Mouse (Mus musculus) liver, embryonic 13.5 days (tissue): ENCODE data around the gene Fhl3. TPM values are rescaled to one million over a fixed set of nuclear protein-coding genes. Genes with fewer than 3 reads are reported as not detected.

Experiments
- ATAC-seq: fragments of 200-750 bp; cut with Nextera tagmentation; 2 replicates; pipeline ENCODE4 v1.8.0; 2017; ENCODE audit warnings: low read depth, mild to moderate bottlenecking, moderate number of reproducible peaks, moderate library complexity
- DNase-seq: peaks from one replicate; pipeline ENCODE4 v3.0.0; 2022
- H3K27ac ChIP-seq: fragments of 300-500 bp; sonication (generic); 2 replicates; pipeline ENCODE4 v1.5.1; 2015; ENCODE audit warnings: moderate library complexity, mild to moderate bottlenecking, inconsistent platforms
- H3K27me3 ChIP-seq: fragments of 300-500 bp; sonication (generic); 2 replicates; pipeline ENCODE4 v1.6.1; 2015; ENCODE audit warnings: mild to moderate bottlenecking, inconsistent platforms
- H3K36me3 ChIP-seq: fragments of 300-500 bp; sonication (generic); 2 replicates; pipeline ENCODE4 v1.6.1; 2015; ENCODE audit warnings: mild to moderate bottlenecking, inconsistent platforms
- H3K4me1 ChIP-seq: fragments of 300-500 bp; sonication (generic); replicated peaks from 2 replicates; pipeline ENCODE4 v1.6.1; 2015; ENCODE audit warnings: inconsistent platforms
- H3K4me2 ChIP-seq: fragments of 300-500 bp; sonication (generic); 2 replicates; pipeline ENCODE4 v1.6.1; 2015; ENCODE audit warnings: inconsistent platforms, mild to moderate bottlenecking, moderate library complexity
- H3K4me3 ChIP-seq: fragments of 300-500 bp; sonication (generic); replicated peaks from 2 replicates; pipeline ENCODE4 v1.5.1; 2015; ENCODE audit warnings: mild to moderate bottlenecking, inconsistent platforms
- H3K9ac ChIP-seq: fragments of 300-500 bp; sonication (generic); 2 replicates; pipeline ENCODE4 v1.6.1; 2015; ENCODE audit warnings: mild to moderate bottlenecking, inconsistent platforms
- H3K9me3 ChIP-seq: fragments of 300-500 bp; sonication (generic); replicated peaks from 2 replicates; pipeline ENCODE4 v1.6.1; 2016; ENCODE audit warnings: inconsistent platforms
- WGBS: fragments of 180-500 bp; shearing (Covaris S2); methylation state at CpG from one replicate; pipeline ENCODE4 v1.1.7; 2015; ENCODE audit not compliant: insufficient replicate concordance; 5-methylcytosine and 5-hydroxymethylcytosine counted together
- polyA plus RNA-seq: library from polyadenylated mRNA; unstranded; fragments of >200 nt; fragmentation: Nextera tagmentation; extraction: Ambion mirVana; gene quantifications from 2 replicates; pipeline ENCODE4 v1.2.1, GENCODE M21; 2015

The Fhl3 gene
- polyA plus RNA-seq, 1 experiment from 2014 or later: 3.6 TPM

- Histone ChIP-seq H3K27ac (no peak overlapping the region), H3K4me1 (no peaks in the 10 kb centered on the region), H3K9me3 (no peaks in the 10 kb centered on the region), H3K9ac (no peak overlapping the region), H3K4me3 (no peak overlapping the region), H3K27me3 (no peaks in the 10 kb centered on the region), H3K4me2 (no peak overlapping the region), H3K36me3 (peaks cover 80% of the 10 kb centered on the region)
- DNase-seq: no peak
- no peak for ATAC-seq
- 72% methylated on average over 4 of the region's 4 CpGs for WGBS
Measured at GRCm38 (mm10) chr4:124685004-124685403, 15.5 kb upstream of the Fhl3 start.

DNA sequence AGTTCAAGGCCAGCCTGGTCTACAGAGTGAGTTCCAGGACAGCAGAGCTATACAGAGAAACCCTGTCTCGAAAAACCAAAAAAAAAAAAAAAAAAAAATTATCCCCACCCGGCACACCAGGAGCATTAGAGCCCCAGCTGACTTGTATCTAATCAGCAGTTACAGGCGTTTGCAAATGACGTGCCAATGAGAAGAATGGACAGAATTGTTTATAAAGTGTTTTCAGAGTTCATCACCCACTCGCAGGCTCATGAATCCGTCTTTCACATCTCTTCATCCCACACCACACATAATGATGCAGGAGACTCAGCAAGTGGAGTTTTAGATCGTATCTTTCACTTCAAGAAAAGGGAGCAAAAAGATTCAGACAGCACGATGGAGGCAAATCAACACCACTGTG is 15.0 kb upstream of the Fhl3 start:
- Histone ChIP-seq H3K4me1 (no peaks in the 10 kb centered on the region; the same call in 1 of the 2 replicates), H3K27ac (no peak overlapping the region), H3K9me3 (no peaks in the 10 kb centered on the region), H3K4me2 (no peak overlapping the region), H3K9ac (no peak overlapping the region), H3K36me3 (peaks cover 76% of the 10 kb centered on the region), H3K4me3 (no peak overlapping the region), H3K27me3 (no peaks in the 10 kb centered on the region)
- DNase-seq (no peak), ATAC-seq (no peak)
- 64% methylated on average over 8 of the region's 8 CpGs for WGBS

DNA sequence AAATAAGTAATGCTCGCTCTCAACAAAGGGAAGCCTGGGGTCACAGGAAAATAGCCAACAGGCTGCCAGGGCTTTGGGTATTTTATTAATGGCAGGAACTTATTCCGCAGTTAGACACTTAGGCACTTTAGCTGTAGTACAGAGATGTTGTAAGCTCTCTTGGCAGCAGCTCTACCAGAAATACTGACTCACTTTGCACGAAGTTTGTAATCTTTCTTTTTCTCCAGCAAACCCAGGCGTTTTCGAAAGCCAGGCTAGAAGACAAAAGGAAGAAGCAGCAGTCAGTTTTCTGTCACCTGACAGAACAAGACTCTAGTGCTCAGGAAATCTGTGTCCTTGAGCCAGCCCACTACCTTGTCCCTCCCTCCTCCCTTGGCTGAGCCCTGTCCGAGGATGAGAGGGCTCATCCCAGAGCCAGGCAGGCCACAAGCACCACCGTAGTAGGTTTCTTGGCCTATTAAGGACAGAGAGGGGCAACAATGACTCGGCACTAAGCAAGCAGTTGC is 14.6 kb upstream of the Fhl3 start:
- WGBS: 81% methylated on average over 8 of the region's 8 CpGs
- no peaks in the 10 kb centered on the region for H3K9me3 ChIP-seq
- peaks cover 4% of the 10 kb centered on the region for H3K4me1 ChIP-seq
- H3K4me2 ChIP-seq: no peak overlapping the region
- DNase-seq (no peak), ATAC-seq (no peak)
- peaks cover 71% of the 10 kb centered on the region for H3K36me3 ChIP-seq
- H3K4me3 ChIP-seq: no peak overlapping the region
- no peak overlapping the region for H3K27ac ChIP-seq
- no peaks in the 10 kb centered on the region for H3K27me3 ChIP-seq
- H3K9ac ChIP-seq: no peak overlapping the region

- Histone ChIP-seq H3K36me3 (peaks cover 18% of the 10 kb centered on the region), H3K27me3 (no peaks in the 10 kb centered on the region), H3K4me3 (no peak overlapping the region; the same call in 1 of the 2 replicates), H3K27ac (peak overlapping the region; percentile 43; the same call in 1 of the 2 replicates), H3K9ac (0 out of 2 replicates have a peak overlapping the region, but pooled peaks have one; percentile 26), H3K9me3 (no peaks in the 10 kb centered on the region), H3K4me1 (peaks cover 47% of the 10 kb centered on the region), H3K4me2 (peak overlapping the region; percentile 85)
- no peak for ATAC-seq
- DNase-seq: no peak
- WGBS: 51% methylated on average over 8 of the region's 8 CpGs
Measured at GRCm38 (mm10) chr4:124691455-124691854, 9.0 kb upstream of the Fhl3 start.

GRCm38 (mm10) chr4:124692416-124692861 is 8.1 kb upstream of the Fhl3 start:
- peak overlapping the region; percentile 60; the same call in 1 of the 2 replicates for H3K27ac ChIP-seq

DNA sequence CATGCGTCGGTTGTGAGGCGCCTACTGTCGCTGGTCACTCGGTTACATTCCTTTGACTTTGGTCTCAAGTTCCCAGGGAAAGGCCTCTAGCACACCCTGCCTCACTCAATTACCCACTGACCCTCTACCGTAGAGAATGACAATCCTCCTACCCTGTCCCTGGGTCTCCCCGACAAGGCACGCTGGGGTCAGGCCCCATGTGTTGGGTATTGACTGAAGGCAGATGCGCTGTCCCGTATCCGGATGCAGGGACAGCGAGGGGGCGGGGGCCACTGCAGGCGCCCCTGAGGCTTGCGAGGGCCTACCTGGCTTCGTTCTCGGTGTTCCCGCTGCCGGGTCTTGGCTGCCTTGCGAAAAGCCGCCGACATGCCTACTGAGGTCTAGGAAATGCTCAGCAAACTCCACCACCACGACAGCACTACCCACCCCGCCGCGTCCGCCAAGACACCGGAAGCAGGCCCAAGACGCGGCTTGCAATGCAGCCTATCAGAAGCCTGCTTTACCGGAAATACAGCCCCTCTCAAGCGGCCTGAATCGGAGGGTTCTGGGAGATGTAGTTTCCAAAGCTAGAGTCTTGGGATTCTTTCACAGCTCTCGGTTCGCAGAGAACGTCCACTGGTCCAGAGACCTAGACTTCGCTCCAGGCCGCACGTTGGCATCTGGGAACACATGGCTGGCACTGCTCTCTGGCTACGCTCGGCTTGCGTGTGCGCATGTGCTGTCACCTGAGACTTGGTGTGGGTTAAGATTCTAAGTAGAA is 7.2 kb upstream of the Fhl3 start, which contains the start of gene Utp11:
TSS of gene Utp11 (minus strand) at position 466 of the 760 bp plus-strand sequence.
- H3K27me3 ChIP-seq: no peaks in the 10 kb centered on the region
- ATAC-seq (peak; percentile 95), DNase-seq (peak; percentile 83)
- H3K4me2 ChIP-seq: peak within 1 kb of the TSS; percentile 85
- peaks cover 5% of the 10 kb centered on the region; the same call in 1 of the 2 replicates for H3K36me3 ChIP-seq
- H3K4me1 ChIP-seq: peaks cover 49% of the 10 kb centered on the region
- WGBS: under 1% methylated on average over 43 of the region's 43 CpGs
- H3K9ac ChIP-seq: peak within 1 kb of the TSS; percentile 87
- peak within 1 kb of the TSS; percentile 85 for H3K4me3 ChIP-seq
- H3K9me3 ChIP-seq: no peaks in the 10 kb centered on the region
- H3K27ac ChIP-seq: peak within 1 kb of the TSS; percentile 60

More at GRCm38 (mm10) chr4:124692416-124692861, 8.1 kb upstream of the Fhl3 start:
- Histone ChIP-seq H3K4me2 (peak overlapping the region; percentile 85), H3K4me1 (peaks cover 49% of the 10 kb centered on the region), H3K9ac (peak overlapping the region; percentile 87), H3K36me3 (peaks cover 14% of the 10 kb centered on the region; the same call in 1 of the 2 replicates), H3K9me3 (no peaks in the 10 kb centered on the region), H3K4me3 (peak overlapping the region; percentile 85), H3K27me3 (no peaks in the 10 kb centered on the region)
- 28% methylated on average over 3 of the region's 3 CpGs for WGBS
- ATAC-seq (no peak), DNase-seq (no peak)

- ATAC-seq (no peak), DNase-seq (no peak)
- H3K27me3 ChIP-seq: 0 out of 2 replicates have a peak, but pooled peaks cover 2% of the 10 kb centered on the region
- no peak overlapping the region for H3K4me3 ChIP-seq
- no peaks in the 10 kb centered on the region for H3K9me3 ChIP-seq
- no peak overlapping the region for H3K27ac ChIP-seq
- H3K36me3 ChIP-seq: no peaks in the 10 kb centered on the region; the same call in 1 of the 2 replicates
- 79% methylated on average over 2 of the region's 2 CpGs for WGBS
- no peak overlapping the region for H3K4me2 ChIP-seq
- peaks cover 52% of the 10 kb centered on the region for H3K4me1 ChIP-seq
- H3K9ac ChIP-seq: no peak overlapping the region
Measured at GRCm38 (mm10) chr4:124694572-124694971, 5.9 kb upstream of the Fhl3 start.

- H3K4me3 ChIP-seq: peak overlapping the region; percentile 22
- H3K9ac ChIP-seq: peak overlapping the region; percentile 52
- H3K27me3 ChIP-seq: peaks cover 11% of the 10 kb centered on the region; the same call in 1 of the 2 replicates
- DNase-seq: no peak
- ATAC-seq: no peak
- peak overlapping the region; percentile 48 for H3K4me2 ChIP-seq
- H3K27ac ChIP-seq: peak overlapping the region; percentile 30
- H3K9me3 ChIP-seq: no peaks in the 10 kb centered on the region
- WGBS: 6% methylated on average over 18 of the region's 18 CpGs
- peaks cover 61% of the 10 kb centered on the region for H3K4me1 ChIP-seq
- H3K36me3 ChIP-seq: no peaks in the 10 kb centered on the region
Measured at GRCm38 (mm10) chr4:124695786-124696516, 4.5 kb upstream of the Fhl3 start.

DNA sequence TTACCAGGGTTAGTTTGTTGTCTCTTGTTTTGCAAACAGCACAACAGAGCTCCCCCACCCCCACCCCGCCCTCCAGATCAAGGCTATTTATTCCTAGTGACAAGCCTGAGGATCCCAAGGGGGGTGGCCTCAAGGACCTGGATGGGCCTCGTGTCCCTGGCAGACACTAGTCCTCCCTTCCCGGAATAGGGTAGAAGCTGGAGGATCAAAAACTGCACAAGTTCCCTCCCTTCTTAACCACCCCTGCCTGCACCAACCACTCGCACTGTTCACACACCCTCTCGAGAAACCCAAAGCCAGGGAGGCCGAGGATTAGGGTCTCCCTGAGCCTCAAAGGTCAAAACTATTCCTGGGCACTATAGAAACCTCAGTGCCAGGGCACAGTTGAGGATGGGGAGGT is 710 bp upstream of the Fhl3 start:
- Histone ChIP-seq H3K9me3 (no peaks in the 10 kb centered on the region), H3K9ac (peak overlapping the region; percentile 80), H3K4me3 (peak overlapping the region; percentile 75), H3K4me2 (peak overlapping the region; percentile 98), H3K27me3 (peaks cover 17% of the 10 kb centered on the region; the same call in 1 of the 2 replicates), H3K27ac (peak overlapping the region; percentile 67), H3K36me3 (no peaks in the 10 kb centered on the region), H3K4me1 (peaks cover 70% of the 10 kb centered on the region)
- DNase-seq (no peak), ATAC-seq (no peak)
- WGBS: 26% methylated on average over 6 of the region's 6 CpGs

DNA sequence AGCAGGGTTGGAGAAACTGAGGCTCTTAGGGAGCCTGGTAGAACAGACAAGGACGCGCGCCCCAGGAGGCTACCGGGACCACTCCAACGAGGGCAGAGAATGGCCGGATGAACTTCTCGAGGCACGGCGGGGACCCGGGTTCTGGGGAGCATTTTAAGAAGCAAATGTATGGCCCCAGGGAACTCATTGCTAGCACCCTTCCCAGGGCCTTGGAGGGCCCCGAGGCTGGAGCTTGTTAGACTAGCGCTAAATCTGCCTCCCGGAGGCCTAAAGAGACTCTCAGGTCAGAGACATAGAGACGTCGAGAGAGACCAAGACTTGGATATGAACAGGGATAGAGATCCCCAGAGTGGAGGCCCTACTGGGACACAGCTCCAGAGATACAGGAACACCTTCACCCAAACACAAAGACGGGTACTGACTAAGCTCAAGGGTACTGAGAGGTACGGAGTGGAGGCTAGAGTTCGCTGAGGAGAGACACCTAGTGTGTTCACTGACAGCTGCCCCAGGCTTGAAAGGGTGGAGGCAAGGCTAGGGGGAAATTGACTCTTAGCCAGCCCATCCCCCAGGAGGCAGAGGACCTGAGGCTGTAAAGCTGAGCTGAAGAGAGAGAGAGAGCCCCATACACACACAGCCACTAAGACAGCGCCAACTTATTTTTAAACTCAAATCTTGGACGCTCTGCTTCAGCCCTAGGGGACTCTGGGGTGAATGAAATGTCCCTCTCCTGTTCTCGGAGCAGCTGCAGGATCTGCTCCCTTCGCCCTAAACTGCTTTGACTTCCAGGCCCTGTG is 748 bp downstream of the Fhl3 start:
- Histone ChIP-seq H3K9me3 (no peaks in the 10 kb centered on the region), H3K36me3 (peaks cover 3% of the 10 kb centered on the region; the same call in 1 of the 2 replicates), H3K4me3 (peak overlapping the region; percentile 75), H3K27ac (peak overlapping the region; percentile 69), H3K4me1 (peaks cover 67% of the 10 kb centered on the region), H3K9ac (peak overlapping the region; percentile 80), H3K27me3 (peaks cover 17% of the 10 kb centered on the region; the same call in 1 of the 2 replicates), H3K4me2 (peak overlapping the region; percentile 98)
- DNase-seq (no peak), ATAC-seq (0 out of 2 replicates have a peak, but pooled peaks have one; percentile 9)
- 6% methylated on average over 22 of the region's 22 CpGs for WGBS
